Mouse (Mus musculus) testis, adult 2 months (tissue): ENCODE results near the gene Tent4b. TPM values are rescaled to one million over a fixed set of nuclear protein-coding genes. Genes with fewer than 3 reads are reported as not detected.

ENCODE experiments used
- H3K27ac ChIP-seq: fragments of 200-500 bp; 2 replicates; pipeline ENCODE4 v1.5.1; 2012; ENCODE audit warnings: low read depth, low read length; ENCODE audit not compliant: control insufficient read depth, insufficient read depth
- H3K27me3 ChIP-seq: fragments of 200-500 bp; 2 replicates; pipeline ENCODE4 v1.6.1; 2012; ENCODE audit warnings: mild to moderate bottlenecking, low read length, moderate library complexity; ENCODE audit not compliant: control insufficient read depth, insufficient read depth
- H3K36me3 ChIP-seq: fragments of 200-500 bp; 2 replicates; pipeline ENCODE4 v1.6.1; 2012; ENCODE audit warnings: mild to moderate bottlenecking, low read length; ENCODE audit not compliant: control insufficient read depth, insufficient read depth
- H3K4me1 ChIP-seq: fragments of 200-500 bp; 2 replicates; pipeline ENCODE4 v1.6.1; 2012; ENCODE audit warnings: low read length; ENCODE audit not compliant: control insufficient read depth, insufficient read depth
- H3K4me3 ChIP-seq: fragments of 200-500 bp; 2 replicates; pipeline ENCODE4 v1.5.1; 2012; ENCODE audit warnings: low read depth, mild to moderate bottlenecking, low read length, moderate library complexity, mixed read lengths; ENCODE audit not compliant: control insufficient read depth
- CTCF ChIP-seq: fragments of 200-500 bp; IDR thresholded peaks from 2 replicates; pipeline ENCODE4 v1.5.1; 2012; ENCODE audit warnings: low read depth, mild to moderate bottlenecking, inconsistent platforms, low read length, moderate library complexity; ENCODE audit not compliant: control insufficient read depth, insufficient read depth, insufficient replicate concordance
- POLR2A ChIP-seq: fragments of 200-500 bp; IDR thresholded peaks from 2 replicates; pipeline ENCODE4 v1.6.1; 2012; ENCODE audit warnings: low read depth, mild to moderate bottlenecking, inconsistent platforms, low read length, moderate library complexity; ENCODE audit not compliant: control insufficient read depth
- polyA plus RNA-seq: library from polyadenylated mRNA; depleted of rRNA; stranded (reverse); fragments of >200 nt; gene quantifications from 2 replicates; pipeline ENCODE4 v1.2.3, GENCODE M21; 2012

The Tent4b gene
- polyA plus RNA-seq, 1 experiment = 83.1 TPM

GRCm38 (mm10) chr8:88258024-88258423, 59.0 kb downstream of the Tent4b start:
- Histone ChIP-seq H3K4me3 (no peak overlapping the region), H3K27ac (no peak overlapping the region), H3K27me3 (no peaks in the 10 kb centered on the region), H3K4me1 (peaks cover 7% of the 10 kb centered on the region), H3K36me3 (peaks cover 3% of the 10 kb centered on the region; the same call in 1 of the 2 replicates)
- TF ChIP-seq CTCF = no peak
- no peak for TF ChIP-seq POLR2A

- TF ChIP-seq POLR2A = no peak
- TF ChIP-seq CTCF = no peak
- H3K36me3 ChIP-seq = peaks cover 3% of the 10 kb centered on the region; the same call in 1 of the 2 replicates
- H3K27ac ChIP-seq = no peak overlapping the region
- H3K4me1 ChIP-seq = peaks cover 7% of the 10 kb centered on the region
- H3K27me3 ChIP-seq = no peaks in the 10 kb centered on the region
- H3K4me3 ChIP-seq = no peak overlapping the region
Observed at GRCm38 (mm10) chr8:88258544-88258943, 59.5 kb downstream of the Tent4b start.

GRCm38 (mm10) chr8:88260466-88260980, 61.5 kb downstream of the Tent4b start:
- TF ChIP-seq POLR2A = no peak
- no peak for TF ChIP-seq CTCF
- H3K27me3 ChIP-seq = no peaks in the 10 kb centered on the region
- H3K4me1 ChIP-seq = peaks cover 7% of the 10 kb centered on the region
- peak overlapping the region; percentile 63; the same call in 1 of the 2 replicates for H3K27ac ChIP-seq
- no peak overlapping the region for H3K4me3 ChIP-seq
- 0 out of 2 replicates have a peak, but pooled peaks cover 1% of the 10 kb centered on the region for H3K36me3 ChIP-seq

GRCm38 (mm10) chr8:88262831-88263635, 64.0 kb downstream of the Tent4b start:
- Histone ChIP-seq H3K27me3 (no peaks in the 10 kb centered on the region), H3K36me3 (no peaks in the 10 kb centered on the region), H3K4me3 (no peak overlapping the region), H3K27ac (no peak overlapping the region), H3K4me1 (peaks cover 9% of the 10 kb centered on the region)
- TF ChIP-seq POLR2A (no peak), CTCF (no peak)

- H3K36me3 ChIP-seq = no peaks in the 10 kb centered on the region
- no peak overlapping the region for H3K4me3 ChIP-seq
- peak overlapping the region; percentile 26; the same call in 1 of the 2 replicates for H3K27ac ChIP-seq
- H3K27me3 ChIP-seq = no peaks in the 10 kb centered on the region
- H3K4me1 ChIP-seq = peaks cover 7% of the 10 kb centered on the region
- TF ChIP-seq POLR2A = no peak
- no peak for TF ChIP-seq CTCF
Observed at GRCm38 (mm10) chr8:88265511-88265910, 66.5 kb downstream of the Tent4b start.

- Histone ChIP-seq H3K36me3 (no peaks in the 10 kb centered on the region), H3K27me3 (no peaks in the 10 kb centered on the region), H3K27ac (no peak overlapping the region), H3K4me1 (peaks cover 2% of the 10 kb centered on the region), H3K4me3 (no peak overlapping the region)
- TF ChIP-seq POLR2A (no peak), CTCF (peak; percentile 78; the same call in 1 of the 2 replicates)
Observed at GRCm38 (mm10) chr8:88266170-88266800, 67.3 kb downstream of the Tent4b start.

GRCm38 (mm10) chr8:88266801-88267403, 67.9 kb downstream of the Tent4b start:
- Histone ChIP-seq H3K36me3 (no peaks in the 10 kb centered on the region), H3K27ac (no peak overlapping the region), H3K4me3 (no peak overlapping the region), H3K4me1 (peaks cover 2% of the 10 kb centered on the region), H3K27me3 (no peaks in the 10 kb centered on the region)
- TF ChIP-seq CTCF (no peak), POLR2A (no peak)
